Mouse (Mus musculus) midbrain, embryonic 13.5 days (tissue): ENCODE data around the gene Flnc. TPM values are rescaled to one million over a fixed set of nuclear protein-coding genes. Genes with fewer than 3 reads are reported as not detected.
"Not testable (repeated sequence)": the region's sequence is repeated elsewhere in the genome, so short reads cannot be mapped to it uniquely, and the experiment has no call there.

Experiments
- ATAC-seq: fragments of 200-750 bp; cut with Nextera tagmentation; 2 replicates; pipeline ENCODE4 v1.8.0; 2017; ENCODE audit warnings: mild to moderate bottlenecking, moderate TSS enrichment, moderate library complexity
- H3K27ac ChIP-seq: fragments of 300-500 bp; sonication (generic); 2 replicates; pipeline ENCODE4 v1.5.1; 2015; ENCODE audit warnings: inconsistent platforms, mild to moderate bottlenecking, moderate library complexity
- H3K27me3 ChIP-seq: fragments of 300-500 bp; sonication (generic); 2 replicates; pipeline ENCODE4 v1.6.1; 2015; ENCODE audit warnings: mild to moderate bottlenecking, inconsistent platforms
- H3K36me3 ChIP-seq: fragments of 300-500 bp; sonication (generic); 2 replicates; pipeline ENCODE4 v1.6.1; 2015; ENCODE audit warnings: mild to moderate bottlenecking, inconsistent platforms
- H3K4me1 ChIP-seq: fragments of 300-500 bp; sonication (generic); replicated peaks from 2 replicates; pipeline ENCODE4 v1.6.1; 2015; ENCODE audit warnings: inconsistent platforms
- H3K4me2 ChIP-seq: fragments of 300-500 bp; sonication (generic); replicated peaks from 2 replicates; pipeline ENCODE4 v1.6.1; 2015; ENCODE audit warnings: moderate library complexity, mild to moderate bottlenecking, inconsistent platforms
- H3K4me3 ChIP-seq: fragments of 300-500 bp; sonication (generic); replicated peaks from 2 replicates; pipeline ENCODE4 v1.5.1; 2015; ENCODE audit warnings: mild to moderate bottlenecking, inconsistent platforms
- H3K9ac ChIP-seq: fragments of 300-500 bp; sonication (generic); replicated peaks from 2 replicates; pipeline ENCODE4 v1.6.1; 2015; ENCODE audit warnings: mild to moderate bottlenecking, inconsistent platforms
- H3K9me3 ChIP-seq: fragments of 300-500 bp; sonication (generic); 2 replicates; pipeline ENCODE4 v1.6.1; 2016; ENCODE audit warnings: mild to moderate bottlenecking, inconsistent platforms
- WGBS: fragments of 180-500 bp; shearing (Covaris S2); methylation state at CpG from one replicate; pipeline ENCODE4 v1.1.7; 2015; 5-methylcytosine and 5-hydroxymethylcytosine counted together
- polyA plus RNA-seq: library from polyadenylated mRNA; unstranded; fragments of >200 nt; fragmentation: Nextera tagmentation; extraction: Ambion mirVana; gene quantifications from 2 replicates; pipeline ENCODE4 v1.2.1, GENCODE M21; 2015

Gene Flnc
- 2.8 and 3.8 TPM in 2 replicates for polyA plus RNA-seq

DNA sequence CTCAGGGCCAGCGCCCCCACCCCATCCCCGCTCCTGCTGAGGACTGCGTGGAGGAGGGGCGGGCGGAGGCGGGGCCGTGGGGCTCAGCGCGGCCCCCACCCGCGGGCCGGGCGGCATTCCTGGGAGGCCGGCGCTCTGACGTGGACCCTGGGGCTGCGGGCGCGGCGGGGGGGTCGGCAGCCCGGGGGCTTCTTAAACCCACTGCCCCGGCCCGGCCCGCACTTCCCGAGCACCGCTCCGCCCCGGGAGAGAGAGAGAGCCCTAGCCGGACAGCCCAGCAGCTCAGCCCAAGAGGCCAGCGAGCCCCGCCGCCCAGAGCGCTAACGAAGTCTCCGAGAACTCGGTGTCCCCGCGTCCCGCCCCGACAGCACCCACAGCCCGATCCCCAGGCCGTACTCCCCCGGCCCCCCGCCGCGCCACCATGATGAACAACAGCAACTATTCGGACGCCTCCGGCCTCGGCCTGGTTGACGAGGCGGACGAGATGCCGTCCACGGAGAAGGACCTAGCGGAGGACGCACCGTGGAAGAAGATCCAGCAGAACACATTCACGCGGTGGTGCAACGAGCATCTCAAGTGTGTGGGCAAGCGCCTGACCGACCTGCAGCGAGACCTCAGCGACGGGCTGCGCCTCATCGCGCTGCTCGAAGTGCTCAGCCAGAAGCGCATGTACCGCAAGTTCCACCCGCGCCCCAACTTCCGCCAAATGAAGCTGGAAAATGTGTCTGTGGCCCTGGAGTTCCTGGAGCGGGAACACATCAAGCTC is at the start of gene Flnc:
TSS of gene Flnc (plus strand) at position 219 of the 766 bp plus-strand sequence.
- no peak for ATAC-seq

DNA sequence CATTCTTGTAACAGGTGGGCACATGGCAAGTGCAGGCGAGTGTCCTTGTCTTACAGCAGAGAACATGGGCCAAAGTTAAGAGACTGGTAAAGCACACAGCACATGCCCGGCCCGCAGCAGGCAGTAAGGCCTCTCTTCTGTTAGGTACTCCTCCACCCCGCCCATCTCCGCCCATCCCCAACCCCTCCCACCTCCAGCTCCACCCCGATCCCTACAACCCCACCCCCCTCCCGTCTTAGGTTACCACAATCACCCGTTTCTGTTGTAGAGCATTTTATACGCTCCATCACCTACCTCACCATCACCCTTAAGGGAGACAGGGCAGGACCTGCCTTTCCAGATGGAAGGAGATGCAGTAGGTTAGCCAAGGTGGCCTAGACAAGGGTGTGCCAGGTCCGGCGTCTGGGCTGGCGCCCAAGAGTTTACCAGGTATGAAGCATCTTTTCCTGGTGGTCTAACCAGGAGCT is 45.0 kb upstream of the Flnc start, which contains the start of gene Opn1sw:
TSS of gene Opn1sw (minus strand) at position 417 of the 467 bp plus-strand sequence.
- no peak within 1 kb of the TSS for H3K9ac ChIP-seq
- no peak within 1 kb of the TSS for H3K27ac ChIP-seq
- peaks cover 5% of the 10 kb centered on the region; the same call in 1 of the 2 replicates for H3K4me1 ChIP-seq
- peaks cover 17% of the 10 kb centered on the region for H3K27me3 ChIP-seq
- no peaks in the 10 kb centered on the region for H3K36me3 ChIP-seq
- 5% methylated on average over 12 of the region's 12 CpGs for WGBS
- no peak for ATAC-seq
- no peak within 1 kb of the TSS for H3K4me3 ChIP-seq
- no peaks in the 10 kb centered on the region for H3K9me3 ChIP-seq
- H3K4me2 ChIP-seq, result peak within 1 kb of the TSS; percentile 11; the same call in 1 of the 2 replicates

More for the DNA sequence above, at the start of gene Flnc:
- Histone ChIP-seq H3K36me3 (no peaks in the 10 kb centered on the region), H3K4me2 (peak within 1 kb of the TSS; percentile 76), H3K9ac (peak within 1 kb of the TSS; percentile 57), H3K27ac (no peak within 1 kb of the TSS), H3K27me3 (peaks cover 53% of the 10 kb centered on the region), H3K4me1 (peaks cover 48% of the 10 kb centered on the region), H3K9me3 (no peaks in the 10 kb centered on the region), H3K4me3 (peak within 1 kb of the TSS; percentile 42)
- WGBS, result under 1% methylated on average over 56 of the region's 77 CpGs

DNA sequence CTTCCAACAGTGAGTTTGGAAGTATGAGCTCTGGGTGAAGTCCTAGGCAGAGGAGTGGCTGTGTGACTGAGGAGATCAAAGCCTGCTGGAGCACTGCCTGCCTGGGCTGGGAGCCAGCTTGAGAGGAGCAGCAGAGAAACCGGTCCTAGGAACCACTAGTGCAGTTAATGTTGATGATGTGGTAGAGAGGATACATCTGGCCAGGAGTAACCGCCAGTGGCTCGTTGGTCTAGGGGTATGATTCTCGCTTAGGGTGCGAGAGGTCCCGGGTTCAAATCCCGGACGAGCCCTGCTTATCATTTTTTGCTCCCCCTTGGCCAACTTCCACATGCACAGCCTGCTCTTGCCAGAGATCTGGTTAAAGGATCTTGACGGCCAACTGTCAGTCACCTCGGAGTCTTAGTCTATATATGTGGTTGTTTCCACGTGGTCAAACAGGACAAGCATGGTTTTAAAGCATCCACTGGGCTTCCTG is 44.4 kb upstream of the Flnc start:
- WGBS, result 10% methylated on average over 11 of the region's 11 CpGs
- Histone ChIP-seq H3K4me3 (no peak overlapping the region), H3K36me3 (no peaks in the 10 kb centered on the region), H3K9ac (no peak overlapping the region), H3K27me3 (peaks cover 18% of the 10 kb centered on the region), H3K27ac (no peak overlapping the region), H3K9me3 (no peaks in the 10 kb centered on the region), H3K4me2 (no peak overlapping the region), H3K4me1 (peaks cover 5% of the 10 kb centered on the region; the same call in 1 of the 2 replicates)
- peak; percentile 53; the same call in 1 of the 2 replicates for ATAC-seq

DNA sequence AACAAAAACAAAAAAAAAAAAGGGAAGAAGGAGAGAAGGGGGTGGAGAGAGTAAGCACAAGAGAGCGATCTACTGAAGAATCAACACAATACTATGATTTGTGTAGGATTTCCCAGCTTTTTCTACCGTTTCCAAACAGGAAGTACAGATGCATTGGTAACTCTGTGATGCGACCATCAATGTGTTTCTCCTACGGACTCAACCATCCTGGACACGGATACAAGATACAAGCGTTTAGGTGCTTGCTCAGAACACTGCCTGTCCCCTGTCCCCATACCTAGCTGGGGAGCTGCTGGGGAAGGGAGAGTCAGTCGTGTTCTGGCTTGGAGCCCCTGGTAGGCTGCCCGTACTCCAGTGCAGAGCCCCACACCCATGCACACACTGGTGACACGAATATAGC is 43.6 kb upstream of the Flnc start:
- no peaks in the 10 kb centered on the region for H3K36me3 ChIP-seq
- H3K9ac ChIP-seq, result no peak overlapping the region
- 55% methylated on average over 9 of the region's 9 CpGs for WGBS
- H3K4me3 ChIP-seq, result no peak overlapping the region
- no peaks in the 10 kb centered on the region for H3K9me3 ChIP-seq
- H3K27me3 ChIP-seq, result peaks cover 26% of the 10 kb centered on the region
- no peak overlapping the region for H3K27ac ChIP-seq
- H3K4me1 ChIP-seq, result peaks cover 5% of the 10 kb centered on the region; the same call in 1 of the 2 replicates
- no peak for ATAC-seq
- H3K4me2 ChIP-seq, result no peak overlapping the region

DNA sequence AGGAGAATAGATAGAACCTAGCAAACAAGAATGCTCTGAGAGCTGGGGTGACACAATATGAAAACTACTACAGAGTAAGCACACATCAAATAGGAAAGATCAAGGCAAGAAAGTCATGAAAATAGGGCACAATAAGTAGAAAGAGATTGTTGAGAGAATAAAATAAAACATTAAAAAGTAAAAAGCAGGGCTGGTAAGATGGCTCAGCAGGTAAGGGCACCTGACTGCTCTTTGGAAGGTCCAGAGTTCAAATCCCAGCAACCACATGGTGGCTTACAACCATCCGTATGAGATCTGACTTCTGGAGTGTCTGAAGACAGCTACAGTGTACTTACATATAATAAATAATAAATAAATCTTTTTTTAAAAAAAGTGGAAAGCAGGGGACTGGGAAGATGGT is 42.6 kb upstream of the Flnc start:
- not testable (repeated sequence) for H3K36me3 ChIP-seq, H3K27ac ChIP-seq, H3K9ac ChIP-seq, H3K4me1 ChIP-seq, ATAC-seq, H3K4me2 ChIP-seq, H3K4me3 ChIP-seq, H3K9me3 ChIP-seq
- peaks cover 36% of the 10 kb centered on the region for H3K27me3 ChIP-seq
- WGBS, result 88% methylated on average over 1 of the region's 1 CpGs

DNA sequence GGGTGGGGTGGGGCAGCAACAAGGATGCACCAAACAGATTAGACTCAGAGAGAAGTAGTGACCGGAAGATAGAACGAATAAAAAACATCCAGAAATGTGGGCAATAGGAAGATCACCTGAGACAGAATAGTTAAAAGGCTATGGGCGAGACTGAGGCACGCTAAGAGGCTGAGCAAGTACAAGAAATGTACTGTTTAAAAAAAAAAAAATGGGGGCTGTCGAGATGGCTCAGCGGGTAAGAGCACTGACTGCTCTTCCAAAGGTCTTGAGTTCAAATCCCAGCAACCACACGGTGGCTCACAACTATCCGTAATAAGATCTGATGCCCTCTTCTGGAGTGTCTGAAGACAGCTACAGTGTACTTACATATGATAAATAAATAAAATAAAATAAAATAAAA is 41.8 kb upstream of the Flnc start:
- H3K9me3 ChIP-seq, H3K9ac ChIP-seq, H3K27ac ChIP-seq, H3K4me3 ChIP-seq, ATAC-seq, H3K4me2 ChIP-seq, H3K36me3 ChIP-seq: not testable (repeated sequence)
- Histone ChIP-seq H3K4me1 (peaks cover 13% of the 10 kb centered on the region), H3K27me3 (peaks cover 36% of the 10 kb centered on the region)
- 75% methylated on average over 8 of the region's 8 CpGs for WGBS

DNA sequence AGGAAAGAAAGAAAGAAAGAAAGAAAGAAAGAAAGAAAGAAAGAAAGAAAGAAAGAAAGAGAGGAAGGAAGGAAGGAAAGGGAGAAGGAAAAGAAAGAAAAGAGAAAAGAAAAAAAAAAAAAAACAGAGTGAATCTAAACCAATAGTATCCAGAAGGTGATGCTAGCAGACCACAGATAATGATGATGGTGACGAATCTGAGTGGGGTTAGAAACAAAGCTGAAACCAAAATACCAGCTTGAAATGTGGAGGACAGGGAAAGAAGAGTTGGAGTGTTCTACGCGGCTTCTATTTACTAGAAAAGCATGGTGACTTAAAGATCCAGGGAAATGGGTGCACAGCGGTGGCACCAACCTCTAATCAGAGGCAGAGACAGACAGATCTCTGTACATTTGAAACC is 41.3 kb upstream of the Flnc start:
- Histone ChIP-seq H3K4me1 (peaks cover 13% of the 10 kb centered on the region), H3K4me2 (no peak overlapping the region), H3K9me3 (no peaks in the 10 kb centered on the region), H3K4me3 (no peak overlapping the region), H3K9ac (no peak overlapping the region), H3K27me3 (peaks cover 36% of the 10 kb centered on the region), H3K36me3 (no peaks in the 10 kb centered on the region), H3K27ac (no peak overlapping the region)
- WGBS, result 75% methylated on average over 4 of the region's 4 CpGs
- ATAC-seq, result no peak

DNA sequence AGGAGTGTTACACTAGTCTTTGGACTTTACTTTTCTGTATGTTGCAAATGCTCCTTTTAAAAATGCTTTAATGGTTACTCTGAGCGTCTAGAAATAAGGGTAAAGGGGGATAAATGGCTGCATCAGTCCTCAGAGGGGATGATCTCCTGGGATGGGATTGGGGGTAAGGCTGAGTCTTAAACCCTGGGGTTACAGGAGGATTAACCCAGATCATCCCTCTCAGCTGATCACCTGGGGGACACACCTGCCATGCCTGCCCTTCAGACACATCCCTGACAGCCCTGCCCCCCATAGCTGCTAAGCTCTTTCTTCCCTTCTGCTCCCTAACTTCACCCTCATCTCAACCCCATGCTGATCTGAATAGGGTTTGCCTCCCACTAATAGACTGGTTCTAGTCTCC is 38.8 kb upstream of the Flnc start:
- peaks cover 20% of the 10 kb centered on the region for H3K4me1 ChIP-seq
- no peak for ATAC-seq
- no peak overlapping the region for H3K4me3 ChIP-seq
- WGBS, result 59% methylated on average over 1 of the region's 1 CpGs
- H3K27ac ChIP-seq, result no peak overlapping the region
- no peaks in the 10 kb centered on the region for H3K9me3 ChIP-seq
- no peaks in the 10 kb centered on the region for H3K36me3 ChIP-seq
- H3K9ac ChIP-seq, result no peak overlapping the region
- no peak overlapping the region for H3K4me2 ChIP-seq
- H3K27me3 ChIP-seq, result peaks cover 23% of the 10 kb centered on the region

DNA sequence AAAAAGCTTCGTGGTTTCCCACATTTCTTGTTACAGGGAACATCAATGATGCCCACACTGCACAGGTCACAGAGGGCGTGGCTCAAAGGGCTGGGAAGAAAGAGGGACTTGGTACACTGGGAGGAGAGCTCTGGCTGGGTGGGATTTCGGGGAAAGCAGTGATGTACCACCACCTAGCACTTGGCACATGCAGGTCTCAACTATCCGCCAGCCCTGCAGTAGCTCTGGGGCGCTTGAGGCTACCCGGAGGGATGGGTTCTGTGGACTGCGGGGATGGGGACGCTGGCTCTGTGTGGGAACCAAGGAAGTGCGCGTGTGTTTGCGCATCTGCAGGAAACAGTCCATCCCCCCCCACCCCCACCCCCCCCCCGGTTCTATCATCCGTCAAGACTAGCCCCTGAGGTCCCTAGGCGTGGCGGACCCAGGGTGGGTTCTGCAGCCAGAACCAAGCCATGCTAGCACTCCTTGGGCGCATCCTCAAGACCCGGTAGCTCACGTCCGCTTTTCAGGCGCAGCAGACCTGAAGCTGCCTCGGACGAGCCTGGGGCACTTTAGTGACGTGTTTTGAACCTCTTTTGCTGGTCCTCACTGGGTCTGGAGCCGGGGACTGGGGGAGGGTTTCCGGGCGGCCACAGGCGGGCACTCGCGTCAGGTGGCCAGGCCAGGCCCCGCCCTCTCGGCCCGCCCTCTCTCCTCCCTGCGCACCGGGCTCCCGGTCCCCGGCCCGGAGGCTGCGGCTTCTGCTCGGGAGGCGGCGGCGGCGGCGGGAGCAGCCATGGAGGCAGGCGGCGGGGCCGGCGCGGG is 36.9 kb upstream of the Flnc start, which contains the start of gene Ccdc136:
TSS of gene Ccdc136 (plus strand) at position 400 of the 804 bp plus-strand sequence.
- Histone ChIP-seq H3K4me2 (peak within 1 kb of the TSS; percentile 81), H3K4me3 (peak within 1 kb of the TSS; percentile 71), H3K9ac (peak within 1 kb of the TSS; percentile 82), H3K9me3 (no peaks in the 10 kb centered on the region), H3K4me1 (peaks cover 20% of the 10 kb centered on the region), H3K27ac (peak within 1 kb of the TSS; percentile 69), H3K27me3 (peaks cover 19% of the 10 kb centered on the region), H3K36me3 (no peaks in the 10 kb centered on the region)
- peak; percentile 95 for ATAC-seq
- 1% methylated on average over 33 of the region's 49 CpGs for WGBS

DNA sequence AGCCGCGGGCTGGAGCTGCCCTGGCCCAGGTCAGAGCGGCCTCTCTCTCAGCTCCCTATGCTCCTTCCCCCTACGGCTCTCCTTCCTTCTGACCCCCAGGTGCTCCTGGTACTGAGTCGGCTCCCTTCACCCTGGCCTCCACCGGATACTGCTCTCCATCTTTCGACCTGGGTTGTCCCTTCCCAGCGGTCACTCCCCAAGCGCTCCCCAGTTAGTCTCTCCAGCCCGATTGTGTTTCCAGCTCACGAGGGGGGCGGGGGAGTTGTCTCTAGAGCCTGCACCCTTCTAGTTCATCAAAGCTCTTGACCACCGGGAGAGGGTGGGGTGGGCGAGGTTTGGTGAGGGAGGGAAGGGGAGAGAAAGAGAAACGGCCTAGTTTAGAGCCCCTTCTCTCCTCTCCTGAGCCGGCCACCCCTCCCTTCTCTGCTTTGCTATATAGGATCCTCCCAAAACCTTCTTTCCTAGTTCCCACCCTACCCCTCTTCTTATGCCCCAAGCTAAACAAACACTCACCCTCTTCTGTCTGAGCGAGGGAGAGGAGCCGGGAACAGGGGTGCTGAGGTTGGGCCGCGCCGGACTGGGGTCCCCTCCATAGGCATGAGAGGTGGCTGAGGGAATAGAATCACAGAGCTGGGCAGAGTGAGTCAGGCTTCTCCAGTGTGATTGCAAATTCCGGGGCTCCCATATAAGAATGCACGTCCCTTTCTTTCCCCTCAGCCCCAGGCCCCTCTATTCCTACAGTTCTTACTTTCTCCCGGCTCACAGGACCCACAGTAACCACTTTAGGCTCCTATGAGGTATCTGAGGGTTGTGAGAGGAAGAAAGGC is 36.1 kb upstream of the Flnc start:
- Histone ChIP-seq H3K4me2 (peak overlapping the region; percentile 81), H3K27me3 (peaks cover 21% of the 10 kb centered on the region), H3K4me3 (peak overlapping the region; percentile 71), H3K27ac (peak overlapping the region; percentile 69), H3K9ac (peak overlapping the region; percentile 82), H3K9me3 (no peaks in the 10 kb centered on the region), H3K4me1 (peaks cover 20% of the 10 kb centered on the region), H3K36me3 (no peaks in the 10 kb centered on the region)
- ATAC-seq, result peak; percentile 84
- WGBS, result 1% methylated on average over 24 of the region's 24 CpGs

DNA sequence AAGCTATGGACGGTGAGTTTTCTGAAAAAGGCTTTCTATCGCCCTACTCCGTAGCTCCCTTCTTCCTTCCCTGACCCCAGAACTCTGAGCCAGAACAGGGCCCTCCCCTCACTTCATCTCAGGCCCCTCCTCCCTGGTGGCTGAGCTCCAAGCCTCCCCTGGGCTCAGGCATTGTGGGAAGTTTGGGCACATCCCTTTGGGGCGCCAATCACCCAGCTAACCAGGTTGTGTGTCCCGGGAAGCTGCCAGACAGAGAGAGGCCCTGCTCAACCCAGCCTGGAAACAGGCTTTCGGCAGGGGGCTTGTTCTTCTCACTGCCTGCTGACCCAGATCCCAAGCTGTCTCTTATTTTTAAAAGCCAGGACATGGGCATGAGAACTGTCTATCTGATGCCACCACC is 35.5 kb upstream of the Flnc start:
- peak overlapping the region; percentile 69 for H3K27ac ChIP-seq
- ATAC-seq, result peak; percentile 55
- H3K9me3 ChIP-seq, result no peaks in the 10 kb centered on the region
- H3K4me1 ChIP-seq, result peaks cover 20% of the 10 kb centered on the region
- H3K27me3 ChIP-seq, result peaks cover 25% of the 10 kb centered on the region
- peak overlapping the region; percentile 81 for H3K4me2 ChIP-seq
- 5% methylated on average over 6 of the region's 6 CpGs for WGBS
- H3K4me3 ChIP-seq, result peak overlapping the region; percentile 71
- no peaks in the 10 kb centered on the region for H3K36me3 ChIP-seq
- H3K9ac ChIP-seq, result peak overlapping the region; percentile 82
